Mouse (Mus musculus): ENCODE data around the gene Nmur1.

DNA sequence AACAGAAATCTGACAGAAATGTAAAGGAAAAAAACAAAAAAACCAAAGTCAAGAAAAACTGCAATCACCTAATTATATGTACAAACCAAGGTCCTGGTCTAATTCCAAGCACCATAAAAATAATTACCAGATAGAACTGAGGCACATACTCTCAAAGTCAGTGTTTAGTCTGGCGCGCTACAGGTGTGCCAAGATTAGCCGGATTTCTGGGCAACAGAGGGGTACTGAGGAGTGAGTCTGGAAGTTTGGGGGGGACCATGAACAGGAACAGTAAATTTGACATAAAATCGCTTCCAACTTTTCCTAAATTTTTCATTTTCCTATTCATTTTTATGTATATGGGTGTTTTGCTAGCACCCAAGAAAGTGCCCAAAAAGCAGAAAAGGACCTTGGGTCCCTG is 80.1 kb downstream of the Nmur1 start:
- TF ChIP-seq CTCF (IDR thresholded peaks at IDR 0.05; ENCODE audit: low read depth, low read length) (no peak), POLR2A (IDR thresholded peaks at IDR 0.05; ENCODE audit: borderline replicate concordance, low read depth, low read length) (no peak)
